Mouse (Mus musculus) neutrophil, adult 5-6 weeks (primary cell): ENCODE measurements around the gene Morn5. TPM values are rescaled to one million over a fixed set of nuclear protein-coding genes. Genes with fewer than 3 reads are reported as not detected.

Experiments used
- ATAC-seq: fragments of 151-379, 151-347 bp; 2 replicates; pipeline ENCODE4 v1.8.0; 2017; ENCODE audit warnings: mild to moderate bottlenecking, moderate TSS enrichment; ENCODE audit not compliant: insufficient number of reproducible peaks, poor library complexity, low FRiP score, severe bottlenecking; ENCODE audit errors: extremely low read depth
- total RNA-seq: library from RNA; stranded (forward); fragments of 200-1000 nt; gene quantifications from 2 replicates; pipeline ENCODE4 v1.2.3, GENCODE M21; 2017

The Morn5 gene
- total RNA-seq, result not detected in 2 replicates

- ATAC-seq, result peak; percentile 90
Observed at GRCm38 (mm10) chr2:36048748-36049566, at the start of gene Morn5, which contains the start of gene Ndufa8. Gene Morn5 (plus strand): TSS chr2:36049458. Gene Ndufa8 (minus strand): TSS chr2:36049406.

DNA sequence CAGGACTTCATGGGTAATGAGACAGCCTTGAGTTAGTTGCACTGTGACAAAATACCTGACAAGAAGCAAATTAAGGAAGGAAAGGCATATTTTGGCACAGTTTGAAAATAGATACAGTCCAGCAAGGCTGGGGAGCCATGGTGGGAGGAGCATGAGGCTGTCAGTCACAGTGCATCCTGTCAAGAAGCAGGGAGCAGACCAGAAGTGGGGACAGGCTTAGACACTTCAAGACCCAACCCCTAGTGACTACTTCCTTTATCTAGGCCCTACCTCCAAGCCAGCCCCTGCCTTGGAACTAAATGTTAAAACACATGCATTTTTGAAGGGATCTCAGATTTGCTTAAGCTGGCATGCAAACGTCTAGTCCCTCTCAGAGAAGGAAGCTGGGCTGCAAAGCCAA, 48.9 kb upstream of the Morn5 start:
- ATAC-seq, result no peak

- ATAC-seq, result no peak
Observed at GRCm38 (mm10) chr2:36002188-36002587, 47.1 kb upstream of the Morn5 start.

- 0 out of 2 replicates have a peak, but pooled peaks have one; percentile 31 for ATAC-seq
Observed at GRCm38 (mm10) chr2:36008071-36008470, 41.2 kb upstream of the Morn5 start.

DNA sequence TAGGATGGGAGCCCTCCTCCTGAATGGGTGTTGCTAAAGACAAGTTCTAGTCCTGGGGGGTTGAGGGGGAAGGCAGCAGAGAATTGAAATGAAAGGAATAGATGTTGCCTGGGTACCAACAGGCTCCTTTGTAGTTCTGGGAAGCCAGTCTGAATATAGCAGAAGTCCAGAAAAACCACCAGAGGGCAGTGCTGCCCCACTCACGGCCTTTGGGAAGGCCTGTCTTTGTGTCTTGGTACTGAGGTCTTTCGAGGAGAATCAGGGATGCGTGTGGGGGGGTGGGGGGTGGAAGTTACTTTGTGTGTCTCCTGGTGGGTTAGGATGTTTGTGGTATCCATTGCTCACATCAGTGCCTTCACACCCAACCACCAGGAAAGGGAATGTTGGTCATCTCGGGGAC, 39.9 kb upstream of the Morn5 start:
- no peak for ATAC-seq

GRCm38 (mm10) chr2:36010579-36010978, 38.7 kb upstream of the Morn5 start:
- ATAC-seq, result no peak

DNA sequence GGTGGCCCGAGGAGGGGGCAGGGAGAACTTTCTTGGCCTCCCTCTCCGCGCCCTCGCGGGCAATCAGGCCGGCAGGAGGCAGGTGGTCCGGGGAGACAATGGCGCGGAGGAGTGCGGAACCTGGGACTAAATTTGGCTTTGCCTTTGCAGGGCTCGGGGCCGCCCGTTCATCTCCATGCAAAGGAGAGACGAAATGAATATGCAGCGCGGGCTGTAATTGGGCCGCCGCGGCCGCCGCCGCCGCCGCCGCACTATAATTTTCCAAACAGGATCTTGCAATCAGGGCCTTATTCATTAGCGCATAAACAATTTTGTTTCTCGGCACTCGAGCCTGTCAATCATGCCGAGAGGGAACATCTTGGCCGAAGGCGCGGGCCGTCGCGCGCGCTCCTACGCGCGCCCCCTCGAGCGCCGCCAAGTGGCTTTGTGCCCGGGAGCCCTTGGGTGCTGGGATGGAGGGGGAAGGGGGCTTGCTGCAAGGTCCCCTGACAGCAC, 37.9 kb upstream of the Morn5 start:
- ATAC-seq, result no peak

GRCm38 (mm10) chr2:36013010-36013409, 36.2 kb upstream of the Morn5 start:
- ATAC-seq, result peak; percentile 11; the same call in 1 of the 2 replicates

DNA sequence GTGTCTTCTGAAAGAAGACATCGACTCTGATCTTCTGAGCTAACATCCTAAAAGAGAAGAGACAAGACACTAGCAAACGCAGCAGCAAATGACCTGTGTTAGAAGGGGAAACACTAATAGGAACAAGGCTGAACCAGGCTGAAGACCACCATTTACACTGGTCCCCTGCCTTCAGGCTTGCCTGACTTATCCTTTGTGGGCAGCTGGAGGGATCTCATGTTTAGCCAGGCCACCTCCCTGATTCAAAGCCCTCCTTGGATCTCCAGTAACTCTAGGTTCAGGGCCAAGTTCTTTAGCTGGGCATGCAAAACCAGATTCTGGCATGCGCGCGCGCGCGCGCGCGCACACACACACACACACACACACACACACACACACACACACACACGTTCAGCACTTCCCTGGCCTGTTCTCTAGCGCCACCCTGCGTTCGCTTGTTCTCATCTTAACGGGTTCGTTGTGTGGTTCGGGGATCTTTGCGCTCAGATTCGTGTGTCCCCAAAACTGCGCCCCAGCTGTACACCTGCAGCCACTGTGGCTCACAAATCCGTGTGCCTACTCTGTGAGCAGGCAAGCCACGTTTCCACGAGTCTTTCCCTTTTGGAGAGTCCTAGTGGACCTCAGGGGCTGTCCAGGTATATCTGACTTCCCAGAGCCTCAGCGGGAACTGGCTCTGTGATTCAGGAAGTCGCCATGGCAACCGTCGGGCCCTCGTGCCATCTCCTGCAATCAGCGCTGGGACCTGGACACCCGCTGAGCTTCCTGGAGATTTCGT, 27.7 kb upstream of the Morn5 start:
- ATAC-seq, result 0 out of 2 replicates have a peak, but pooled peaks have one; percentile 36

GRCm38 (mm10) chr2:36023291-36023690, 26.0 kb upstream of the Morn5 start:
- ATAC-seq, result no peak

GRCm38 (mm10) chr2:36032884-36033283, 16.4 kb upstream of the Morn5 start:
- no peak for ATAC-seq

DNA sequence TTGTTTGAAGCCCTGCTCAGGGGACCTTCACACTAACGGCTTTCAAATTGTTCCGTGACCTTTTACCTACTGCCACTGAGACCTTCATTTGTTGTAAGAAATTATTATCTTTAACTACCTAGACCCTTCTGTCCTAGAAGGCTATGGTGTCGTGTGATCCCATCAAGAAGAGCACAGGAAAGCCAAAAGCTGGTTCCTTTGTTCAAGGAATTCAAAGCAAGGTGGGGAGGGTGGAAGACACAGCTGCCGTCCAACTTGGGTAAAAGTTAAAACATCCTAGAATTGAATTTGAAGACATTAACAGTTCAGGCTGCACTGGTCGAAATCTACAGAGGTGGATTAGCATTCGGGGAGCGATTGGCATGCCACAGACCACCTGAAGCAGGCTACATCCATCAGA, 15.3 kb upstream of the Morn5 start:
- ATAC-seq, result no peak

- no peak for ATAC-seq
Observed at GRCm38 (mm10) chr2:36034898-36035297, 14.4 kb upstream of the Morn5 start.

- ATAC-seq, result peak; percentile 29; the same call in 1 of the 2 replicates
Observed at GRCm38 (mm10) chr2:36035413-36036081, 13.7 kb upstream of the Morn5 start.

DNA sequence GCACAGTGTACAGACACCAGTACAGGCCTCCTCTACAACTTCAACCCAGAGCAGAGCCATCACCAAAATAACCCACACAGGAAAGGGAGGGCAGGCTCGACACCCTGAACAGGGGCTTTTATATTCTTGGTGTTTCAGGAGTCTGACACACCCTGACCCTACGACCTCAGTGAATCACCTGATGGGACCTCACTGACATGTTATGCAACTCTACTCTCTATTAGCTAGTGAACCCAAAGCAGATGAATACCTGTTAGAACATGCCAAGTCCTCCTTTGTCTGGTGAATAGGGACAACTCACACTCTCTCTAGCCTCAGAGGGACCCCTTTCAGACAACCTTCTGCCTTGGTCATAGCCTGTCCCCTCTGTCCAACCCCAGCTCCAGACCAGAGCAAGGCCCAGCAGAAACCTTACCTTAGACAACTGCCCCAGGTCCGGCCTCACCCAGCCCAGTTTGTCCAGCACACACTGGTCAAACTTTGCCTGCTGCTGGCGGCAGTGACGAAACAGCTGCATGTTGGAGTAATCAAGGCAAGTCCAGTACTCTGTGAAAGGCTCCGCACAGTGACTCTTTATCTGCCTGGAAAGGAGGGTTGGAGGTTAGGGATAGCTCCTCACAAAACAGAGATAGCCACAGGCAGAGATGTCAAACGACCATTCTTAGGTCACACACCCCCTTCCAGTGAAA, 9.8 kb upstream of the Morn5 start:
- ATAC-seq, result no peak

GRCm38 (mm10) chr2:36040872-36041271, 8.4 kb upstream of the Morn5 start:
- no peak for ATAC-seq

DNA sequence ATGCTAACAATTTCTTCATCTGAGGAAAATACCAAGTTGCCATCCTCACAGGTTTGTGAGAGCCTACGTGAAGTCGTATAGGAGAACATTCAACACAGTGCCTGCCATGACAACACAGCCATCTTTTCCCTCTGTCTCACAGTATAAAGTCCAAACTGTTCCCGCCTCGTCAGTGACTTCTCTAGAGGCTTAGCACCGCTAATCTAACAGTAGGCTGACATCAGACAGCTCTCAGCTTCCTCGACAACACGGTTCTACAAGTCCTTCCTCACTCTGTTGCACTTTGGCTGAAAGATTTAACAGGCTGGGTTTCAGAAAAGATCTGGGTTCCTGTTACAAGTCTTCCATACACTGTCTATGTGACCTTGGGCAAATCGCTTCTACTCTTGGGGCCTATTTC, 1.1 kb upstream of the Morn5 start:
- no peak for ATAC-seq

DNA sequence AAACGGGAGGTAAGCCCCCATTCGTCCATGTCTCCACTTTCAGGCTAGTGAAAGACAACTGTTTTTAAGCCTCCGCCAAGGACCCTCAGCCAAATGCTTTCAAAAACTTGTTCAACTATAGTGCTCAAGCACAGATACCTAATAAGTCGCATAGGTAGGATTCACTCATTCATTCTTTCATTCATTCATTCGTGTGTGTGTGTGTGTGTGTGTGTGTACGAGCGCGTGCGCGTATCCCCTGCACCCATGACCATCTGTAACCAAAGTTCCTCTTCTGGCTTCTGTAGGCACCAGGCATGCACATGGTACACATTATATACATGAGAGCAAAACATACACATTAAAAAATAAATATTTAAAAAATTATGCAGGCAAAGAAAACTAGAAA, 303 bp downstream of the Morn5 start:
- ATAC-seq, result no peak

GRCm38 (mm10) chr2:36053249-36053648, 4.0 kb downstream of the Morn5 start:
- no peak for ATAC-seq
